Mouse (Mus musculus): Measurements from ENCODE around the gene Mgea5.

Mgea5 gene

GRCm38 (mm10) chr19:45783181-45783932 lies at the start of gene Mgea5:
TSS of gene Mgea5 (minus strand) at chr19:45783837.
- whole genome bisulfite sequencing: 1% methylated on average over 68 of the region's 71 CpGs

GRCm38 (mm10) chr19:45830679-45831078 lies 47.0 kb upstream of the Mgea5 start:
- WGBS: 66% methylated on average over 2 of the region's 2 CpGs

DNA sequence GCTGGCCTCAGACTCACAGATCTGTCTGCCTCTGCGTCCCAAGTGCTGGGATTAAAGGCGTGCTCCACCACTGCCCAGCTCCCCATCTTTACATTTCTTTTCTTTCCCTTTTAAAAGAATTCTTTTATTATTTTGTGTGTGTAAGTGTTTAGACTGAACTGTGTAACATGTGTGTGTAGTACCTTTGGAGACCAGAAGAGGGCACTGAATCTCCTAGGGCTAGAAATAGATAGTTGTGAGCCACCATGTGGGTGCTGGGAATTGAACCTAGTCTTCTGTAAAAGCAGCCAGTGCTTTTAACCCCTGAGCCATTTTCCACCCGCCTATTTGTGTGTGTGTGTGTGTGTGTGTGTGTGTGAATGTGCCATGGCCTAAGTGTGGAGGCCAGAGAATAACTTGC lies 44.1 kb upstream of the Mgea5 start:
- WGBS: over 99% methylated on average over 3 of the region's 3 CpGs

- 74% methylated on average over 5 of the region's 5 CpGs for WGBS
Measured at GRCm38 (mm10) chr19:45827125-45827524, 43.5 kb upstream of the Mgea5 start.

DNA sequence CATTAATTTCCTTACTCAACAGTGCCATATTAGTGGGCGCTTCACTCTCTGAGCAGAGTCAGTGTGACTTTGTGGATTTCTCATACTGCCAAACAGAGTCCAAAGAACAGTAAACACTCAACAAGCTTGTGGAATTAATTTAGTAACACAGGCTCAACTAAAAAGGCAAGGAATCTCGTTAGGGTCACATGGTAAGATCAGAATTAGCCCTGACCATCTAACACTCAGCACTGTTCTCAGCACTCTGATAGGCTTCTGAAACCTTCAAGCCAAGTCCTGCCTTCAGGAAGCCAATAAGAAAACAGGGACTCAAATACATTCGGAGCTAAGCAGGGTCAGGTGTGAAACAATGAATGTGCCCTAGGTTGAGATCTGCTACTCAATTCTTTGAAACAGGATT lies 42.5 kb upstream of the Mgea5 start:
- WGBS: 78% methylated on average over 3 of the region's 3 CpGs

DNA sequence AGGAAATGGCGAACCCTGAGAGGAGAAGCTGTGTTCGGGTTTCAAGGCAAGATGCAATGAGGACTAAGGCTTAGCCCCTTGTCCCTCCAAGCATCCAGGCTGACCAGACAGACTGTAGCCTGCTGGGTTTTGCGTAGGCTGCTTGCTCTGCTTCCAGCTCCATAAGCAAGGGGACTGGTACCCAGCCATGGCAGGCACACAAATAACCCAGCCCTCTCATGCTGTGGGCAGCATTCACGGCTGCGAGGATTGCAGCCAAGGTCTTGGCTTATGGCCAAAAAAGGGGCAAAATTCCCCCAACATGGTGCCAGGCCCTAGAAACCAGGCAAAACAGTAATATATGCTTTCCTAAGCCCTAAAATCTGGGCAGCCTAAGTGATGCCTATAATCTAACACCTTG lies 38.2 kb upstream of the Mgea5 start:
- WGBS: 48% methylated on average over 5 of the region's 5 CpGs

- 44% methylated on average over 11 of the region's 11 CpGs for WGBS
Measured at GRCm38 (mm10) chr19:45817816-45818490, 34.3 kb upstream of the Mgea5 start.

- 46% methylated on average over 8 of the region's 8 CpGs for WGBS
Measured at GRCm38 (mm10) chr19:45816727-45817126, 33.1 kb upstream of the Mgea5 start.

GRCm38 (mm10) chr19:45815831-45816405 lies 32.3 kb upstream of the Mgea5 start, which contains the start of gene Kcnip2:
TSS of gene Kcnip2 (minus strand) at chr19:45816061.
- WGBS: 1% methylated on average over 28 of the region's 29 CpGs

GRCm38 (mm10) chr19:45815170-45815569 lies 31.5 kb upstream of the Mgea5 start:
- whole genome bisulfite sequencing: 47% methylated on average over 10 of the region's 10 CpGs

DNA sequence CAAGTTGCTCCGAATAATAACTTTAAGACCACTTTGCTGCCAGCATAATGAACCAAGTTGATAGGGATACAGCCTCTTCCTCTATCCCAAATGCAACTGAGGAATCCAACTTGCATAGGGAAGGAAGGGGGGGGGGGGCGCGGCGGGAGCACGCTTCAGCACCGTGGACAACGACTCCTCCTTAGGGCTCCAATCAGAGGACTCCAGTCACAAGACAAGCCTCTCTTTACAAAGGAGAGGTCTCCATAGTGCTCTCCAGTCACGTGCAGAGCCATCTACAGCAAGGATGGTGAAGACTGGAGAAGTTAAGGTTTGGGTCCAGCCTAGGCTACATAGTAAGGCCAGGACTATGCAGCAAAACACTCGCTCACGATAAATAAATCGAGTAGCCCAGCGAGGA lies 30.2 kb upstream of the Mgea5 start:
- WGBS: 11% methylated on average over 12 of the region's 12 CpGs

DNA sequence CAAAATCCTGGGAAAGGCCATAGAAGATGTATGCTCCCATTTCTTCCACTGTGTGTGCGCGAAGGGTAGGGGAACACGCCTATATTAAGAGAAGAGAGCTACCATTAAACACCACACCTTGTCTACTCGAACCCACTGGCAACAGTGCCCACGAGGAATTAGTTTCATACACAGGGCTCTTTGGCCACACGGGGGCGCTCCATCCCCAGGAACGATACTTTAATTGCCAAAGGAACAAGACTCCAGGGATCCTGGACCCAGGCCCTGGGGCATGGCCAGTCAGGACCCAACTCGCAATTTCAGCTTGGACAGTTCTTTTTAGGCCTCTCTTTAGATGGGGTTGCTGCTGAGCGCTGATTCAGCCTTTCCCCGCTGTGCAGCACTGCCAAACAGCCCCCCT lies 29.6 kb upstream of the Mgea5 start:
- 3% methylated on average over 11 of the region's 11 CpGs for WGBS

GRCm38 (mm10) chr19:45812673-45813252 lies 29.1 kb upstream of the Mgea5 start:
- WGBS: 12% methylated on average over 8 of the region's 8 CpGs

GRCm38 (mm10) chr19:45812115-45812514 lies 28.5 kb upstream of the Mgea5 start:
- 11% methylated on average over 16 of the region's 16 CpGs for WGBS

GRCm38 (mm10) chr19:45811028-45811674 lies 27.5 kb upstream of the Mgea5 start:
- WGBS: 79% methylated on average over 12 of the region's 12 CpGs

- 91% methylated on average over 4 of the region's 4 CpGs for WGBS
Measured at GRCm38 (mm10) chr19:45807732-45808131, 24.1 kb upstream of the Mgea5 start.

GRCm38 (mm10) chr19:45805817-45806216 lies 22.2 kb upstream of the Mgea5 start:
- 94% methylated on average over 6 of the region's 6 CpGs for WGBS

DNA sequence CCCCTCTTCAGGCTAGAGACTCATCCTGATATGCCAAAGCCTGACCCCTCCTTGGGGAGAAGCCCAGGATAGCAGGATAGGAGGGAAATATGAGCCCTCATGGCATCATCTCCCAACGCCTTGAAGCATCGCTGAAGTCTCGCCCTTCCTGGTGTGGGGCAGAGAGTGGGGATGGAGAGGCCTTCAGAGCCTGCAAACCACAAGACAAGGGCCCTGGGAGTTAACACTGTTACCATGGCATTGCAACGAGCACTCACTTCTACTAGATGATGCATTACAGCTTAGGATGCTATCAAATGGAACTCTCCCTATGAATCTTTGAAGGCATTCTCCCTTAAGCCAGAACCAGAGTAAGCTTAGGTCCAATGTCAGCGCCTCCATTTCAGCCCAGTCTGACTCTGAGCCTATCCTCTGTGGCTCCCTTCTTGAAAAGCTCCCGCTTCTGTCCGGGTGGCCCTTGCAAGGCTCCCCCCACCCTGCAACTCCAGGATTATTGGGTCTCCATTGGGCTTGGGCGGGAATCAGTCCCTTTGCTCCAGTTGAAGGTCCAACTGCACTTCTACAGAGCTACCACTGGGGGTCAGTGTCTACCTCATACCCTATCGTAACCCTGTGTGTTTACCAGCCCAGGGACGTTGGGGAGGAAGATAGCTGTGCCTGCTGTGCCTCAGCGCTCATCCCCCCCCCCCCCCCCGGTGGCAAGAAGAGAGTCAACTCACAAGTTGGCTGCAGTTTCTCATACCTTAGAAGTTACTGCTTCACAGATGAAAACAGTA lies 21.1 kb upstream of the Mgea5 start:
- 33% methylated on average over 12 of the region's 12 CpGs for WGBS

DNA sequence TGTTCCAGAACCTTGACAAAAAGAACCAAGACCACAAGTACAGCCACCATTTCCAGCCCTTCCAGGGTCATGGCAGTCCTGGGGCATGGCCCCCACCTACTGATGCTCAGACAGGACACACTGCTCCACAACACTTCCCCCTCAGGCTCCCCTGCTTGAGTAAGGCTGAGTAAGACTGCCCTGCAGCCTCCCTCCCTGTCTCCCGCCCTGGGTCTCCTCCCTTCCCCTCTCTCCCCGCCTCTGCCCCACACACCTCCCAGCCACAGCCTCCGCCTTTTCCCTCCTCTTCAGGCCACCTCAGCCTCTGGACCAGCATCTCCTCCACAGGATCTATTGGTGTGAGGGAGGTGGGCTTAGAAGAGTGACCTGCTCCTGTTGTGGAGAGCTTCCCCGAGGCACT lies 19.8 kb upstream of the Mgea5 start:
- 49% methylated on average over 4 of the region's 4 CpGs for WGBS

GRCm38 (mm10) chr19:45802702-45803101 lies 19.1 kb upstream of the Mgea5 start:
- WGBS: 58% methylated on average over 4 of the region's 4 CpGs

- 63% methylated on average over 15 of the region's 15 CpGs for WGBS
Measured at GRCm38 (mm10) chr19:45796879-45797278, 13.2 kb upstream of the Mgea5 start.
